Mouse (Mus musculus) large intestine, adult 2 months (tissue): ENCODE measurements around the gene Phf1. TPM values are rescaled to one million over a fixed set of nuclear protein-coding genes. Genes with fewer than 3 reads are reported as not detected.
"Not testable (repeated sequence)": the region's sequence is repeated elsewhere in the genome, so short reads cannot be mapped to it uniquely, and the experiment has no call there.

ENCODE experiments used
- DNase-seq: peaks from one replicate; pipeline ENCODE4 v3.0.0-alpha.2; 2012; ENCODE audit warnings: low read depth, low spot score
- WGBS: fragments of 180-500 bp; shearing (Covaris S2); methylation state at CpG from one replicate; pipeline ENCODE4 v1.1.7; 2018; 5-methylcytosine and 5-hydroxymethylcytosine counted together
- polyA plus RNA-seq: library from polyadenylated mRNA; depleted of rRNA; stranded (reverse); fragments of >200 nt; gene quantifications from 2 replicates; pipeline ENCODE4 v1.2.3, GENCODE M21; 2012

Phf1 gene
- polyA plus RNA-seq, 1 experiment = 36.2 TPM

DNA sequence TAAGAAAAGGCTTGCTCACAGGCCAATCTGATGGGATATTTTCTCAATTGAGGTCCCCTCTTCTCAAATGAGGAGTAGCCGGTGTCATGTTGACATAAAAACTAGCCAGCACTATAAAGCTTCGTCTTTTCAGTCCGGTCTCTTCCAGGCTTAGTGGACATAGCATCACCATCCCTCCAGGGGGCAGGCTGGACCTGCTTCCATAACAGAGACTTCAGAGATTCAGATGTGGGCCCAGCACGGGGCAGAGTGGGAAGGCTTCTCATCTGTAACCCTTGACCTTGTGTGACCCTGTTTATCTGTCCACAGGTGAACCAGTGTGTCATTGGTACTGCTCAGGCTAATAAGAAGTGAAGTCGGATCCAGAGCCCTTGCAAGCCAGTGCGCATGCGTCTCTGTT is 1.1 kb upstream of the Phf1 start:
- DNase-seq = not testable (repeated sequence)
- 43% methylated on average over 7 of the region's 7 CpGs for WGBS

DNA sequence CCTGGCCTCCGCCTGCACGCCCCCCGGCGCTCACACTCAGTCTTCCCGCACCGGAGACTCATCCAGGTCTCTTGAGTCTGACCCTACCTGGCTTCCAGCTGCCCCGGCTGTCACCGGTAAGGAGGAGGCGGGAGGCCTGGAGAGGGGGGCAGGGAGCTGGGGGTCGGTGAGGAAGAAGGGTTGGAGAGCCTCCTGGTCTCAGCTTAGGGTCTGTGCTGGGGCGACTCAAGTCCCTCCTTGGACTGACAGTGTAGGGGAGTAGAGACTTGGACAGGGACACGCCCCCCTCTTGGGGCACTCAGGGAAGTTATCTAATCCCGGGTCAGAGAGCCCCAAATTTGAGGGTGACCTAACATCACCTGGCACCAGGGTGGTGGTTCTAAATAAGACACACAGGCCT is 567 bp downstream of the Phf1 start:
- 4% methylated on average over 13 of the region's 13 CpGs for WGBS
- DNase-seq = no peak

DNA sequence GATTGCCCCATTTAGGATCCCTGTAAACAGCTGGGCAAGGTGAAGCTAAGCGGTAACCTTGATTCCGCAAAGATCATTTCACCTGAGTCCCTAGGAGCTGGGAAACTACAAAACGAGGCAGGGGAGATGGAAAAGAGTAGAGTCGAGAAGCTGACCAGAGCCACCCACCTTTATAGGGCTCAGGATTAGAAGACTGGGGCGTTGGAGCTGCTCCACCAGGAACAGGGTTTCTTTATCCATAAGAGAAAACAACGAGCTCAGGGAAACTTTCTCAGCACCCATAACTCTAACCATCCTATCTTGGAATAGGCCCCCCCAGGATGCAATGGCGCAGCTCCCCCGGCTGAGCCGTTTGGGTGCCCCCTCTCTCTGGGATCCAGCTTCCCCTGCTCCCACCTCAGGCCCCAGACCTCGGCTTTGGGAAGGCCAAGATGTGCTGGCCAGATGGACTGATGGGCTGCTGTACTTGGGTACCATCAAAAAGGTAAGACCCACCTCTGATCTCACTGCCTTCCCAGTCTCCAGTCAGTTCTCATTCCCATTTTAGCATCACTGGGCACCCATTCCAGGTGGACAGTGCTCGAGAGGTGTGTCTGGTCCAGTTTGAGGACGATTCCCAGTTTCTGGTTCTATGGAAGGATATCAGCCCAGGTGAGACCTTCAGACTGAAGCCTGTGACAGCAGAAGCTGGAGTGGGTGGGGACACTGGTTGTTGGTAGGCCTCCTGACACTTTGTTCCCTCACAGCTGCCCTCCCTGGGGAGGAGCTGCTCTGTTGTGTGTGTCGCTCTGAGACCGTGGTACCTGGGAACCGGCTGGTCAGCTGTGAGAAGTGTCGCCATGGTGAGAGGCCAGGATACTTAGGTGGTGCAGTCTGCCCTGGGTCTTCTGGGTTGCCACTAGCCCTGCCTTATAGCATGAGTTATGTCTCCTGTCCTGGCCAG is 1.3 kb downstream of the Phf1 start:
- WGBS = 66% methylated on average over 16 of the region's 16 CpGs
- DNase-seq = no peak

DNA sequence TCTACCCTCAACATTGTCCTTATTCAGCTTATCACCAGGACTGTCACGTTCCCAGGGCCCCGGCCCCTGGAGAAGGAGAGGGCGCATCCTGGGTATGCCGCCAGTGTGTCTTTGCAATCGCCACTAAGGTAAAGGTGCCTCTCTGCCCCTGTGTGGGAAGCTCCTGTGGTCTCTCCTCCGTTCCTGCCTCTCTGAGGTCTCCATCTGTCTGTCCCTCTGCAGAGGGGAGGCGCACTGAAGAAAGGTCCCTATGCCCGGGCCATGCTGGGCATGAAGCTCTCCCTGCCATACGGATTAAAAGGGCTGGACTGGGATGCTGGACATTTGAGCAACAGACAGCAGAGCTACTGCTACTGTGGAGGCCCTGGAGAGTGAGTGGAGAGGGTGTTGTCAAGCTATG is 2.2 kb downstream of the Phf1 start:
- 91% methylated on average over 9 of the region's 9 CpGs for WGBS
- DNase-seq = no peak

DNA sequence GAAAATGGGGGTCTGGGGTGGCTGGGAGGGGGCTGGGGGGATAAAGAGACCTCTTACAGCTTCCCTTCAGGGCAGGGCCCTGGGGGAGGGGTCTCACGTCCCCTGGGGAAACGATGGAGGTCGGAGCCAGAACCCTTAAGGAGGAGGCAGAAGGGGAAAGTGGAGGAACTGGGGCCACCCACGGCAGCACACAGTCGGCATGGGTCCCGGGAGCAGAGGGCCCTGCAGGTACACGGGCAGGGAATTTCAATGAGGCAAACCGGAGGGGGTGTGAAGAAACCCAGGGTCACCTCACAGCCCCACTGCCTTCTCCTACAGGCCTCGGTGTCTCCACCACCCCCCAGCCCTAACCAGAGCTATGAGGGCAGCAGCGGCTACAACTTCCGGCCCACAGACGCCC is 3.6 kb downstream of the Phf1 start:
- WGBS = 89% methylated on average over 12 of the region's 12 CpGs
- DNase-seq = no peak

DNA sequence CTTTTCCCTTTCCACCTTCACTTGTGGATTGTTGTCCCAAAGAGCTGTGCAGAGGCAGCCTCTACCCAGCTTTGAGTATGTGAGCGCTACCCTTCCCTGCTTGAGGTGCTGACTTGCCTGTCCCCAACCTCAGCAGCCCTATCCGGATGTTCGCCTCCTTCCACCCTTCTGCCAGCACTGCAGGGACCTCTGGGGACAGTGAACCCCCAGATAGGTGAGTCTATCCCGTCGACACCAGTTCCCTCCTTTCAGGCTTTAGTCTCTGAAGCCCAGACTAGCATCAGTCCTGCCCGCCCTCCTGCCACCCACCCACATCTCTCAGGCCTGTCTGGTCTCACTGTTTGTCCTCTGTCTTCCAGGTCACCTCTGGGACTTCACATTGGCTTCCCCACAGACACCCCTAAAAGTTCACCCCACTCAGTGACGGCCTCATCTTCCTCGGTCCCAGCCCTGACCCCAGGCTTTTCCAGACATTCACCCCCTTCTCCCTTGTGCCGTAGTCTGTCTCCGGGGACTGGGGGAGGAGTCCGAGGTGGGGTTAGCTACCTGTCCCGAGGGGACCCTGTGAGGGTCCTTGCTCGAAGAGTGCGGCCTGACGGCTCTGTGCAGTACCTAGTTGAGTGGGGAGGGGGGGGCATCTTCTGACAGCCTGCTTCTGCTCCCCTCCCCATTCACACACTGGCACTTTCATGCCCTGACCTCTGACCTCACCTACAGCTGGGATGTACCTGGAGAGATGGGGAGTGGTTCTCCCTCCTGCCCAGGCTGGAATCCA is 4.3 kb downstream of the Phf1 start:
- DNase-seq = no peak
- 85% methylated on average over 15 of the region's 15 CpGs for WGBS

DNA sequence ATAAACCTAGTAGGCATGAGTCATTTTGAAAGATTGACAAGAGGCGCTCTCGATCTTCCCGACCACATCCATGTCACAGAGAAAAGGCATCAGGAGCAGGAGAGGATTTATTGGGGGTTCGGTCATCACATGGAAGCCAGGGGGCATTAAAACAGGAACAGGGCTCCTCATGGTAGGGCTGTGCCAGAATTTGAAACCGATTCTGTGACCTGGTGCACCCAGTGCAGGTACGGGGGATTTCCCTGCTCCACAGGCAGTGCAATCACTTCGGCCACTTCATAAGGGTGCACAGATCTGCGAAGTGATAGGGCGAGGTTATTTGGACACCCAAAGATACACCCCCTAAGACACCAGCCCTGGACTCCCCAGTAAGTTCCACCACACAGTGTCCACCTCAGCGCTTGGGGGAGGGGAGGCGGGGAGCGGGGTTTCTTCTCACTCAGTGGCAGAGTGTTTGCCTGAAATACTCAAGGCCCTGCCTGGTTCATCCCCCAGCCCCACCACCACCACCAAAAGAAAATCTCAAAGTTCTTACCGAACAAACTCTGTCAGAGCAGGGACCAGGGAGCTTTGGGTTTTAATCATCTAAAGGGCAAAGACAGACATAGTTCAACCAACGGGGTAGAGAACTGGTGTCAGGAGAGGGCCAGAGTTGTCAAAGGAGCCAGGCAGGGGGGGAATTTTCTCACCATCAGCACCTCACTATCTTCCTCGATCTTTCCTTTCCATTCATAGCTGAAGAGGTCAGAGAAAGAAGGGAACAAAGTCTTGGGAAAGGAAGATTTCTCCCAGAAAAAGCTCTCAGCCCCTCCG is 5.2 kb downstream of the Phf1 start:
- WGBS = 29% methylated on average over 16 of the region's 16 CpGs
- DNase-seq = no peak

DNA sequence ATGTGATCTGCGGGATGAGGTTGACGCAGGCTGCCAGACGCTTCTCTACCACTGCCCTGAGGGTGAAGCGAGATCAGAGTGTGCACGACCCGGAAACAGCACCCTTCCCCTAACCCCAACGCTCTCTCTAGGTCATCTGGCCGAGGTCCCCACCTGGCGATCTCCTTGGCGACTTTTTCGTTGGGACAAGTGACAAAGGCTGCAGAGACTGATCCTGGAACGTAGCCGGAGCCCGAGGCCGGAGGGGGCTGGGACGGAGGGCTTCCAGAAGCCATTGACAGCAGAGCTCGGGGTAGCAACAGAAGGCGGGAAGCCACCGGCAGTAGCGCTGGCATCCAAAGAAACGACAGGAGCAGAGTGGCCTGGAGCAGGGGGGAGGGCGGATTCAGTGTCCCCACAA is 5.9 kb downstream of the Phf1 start:
- no peak for DNase-seq
- under 1% methylated on average over 22 of the region's 22 CpGs for whole genome bisulfite sequencing

DNA sequence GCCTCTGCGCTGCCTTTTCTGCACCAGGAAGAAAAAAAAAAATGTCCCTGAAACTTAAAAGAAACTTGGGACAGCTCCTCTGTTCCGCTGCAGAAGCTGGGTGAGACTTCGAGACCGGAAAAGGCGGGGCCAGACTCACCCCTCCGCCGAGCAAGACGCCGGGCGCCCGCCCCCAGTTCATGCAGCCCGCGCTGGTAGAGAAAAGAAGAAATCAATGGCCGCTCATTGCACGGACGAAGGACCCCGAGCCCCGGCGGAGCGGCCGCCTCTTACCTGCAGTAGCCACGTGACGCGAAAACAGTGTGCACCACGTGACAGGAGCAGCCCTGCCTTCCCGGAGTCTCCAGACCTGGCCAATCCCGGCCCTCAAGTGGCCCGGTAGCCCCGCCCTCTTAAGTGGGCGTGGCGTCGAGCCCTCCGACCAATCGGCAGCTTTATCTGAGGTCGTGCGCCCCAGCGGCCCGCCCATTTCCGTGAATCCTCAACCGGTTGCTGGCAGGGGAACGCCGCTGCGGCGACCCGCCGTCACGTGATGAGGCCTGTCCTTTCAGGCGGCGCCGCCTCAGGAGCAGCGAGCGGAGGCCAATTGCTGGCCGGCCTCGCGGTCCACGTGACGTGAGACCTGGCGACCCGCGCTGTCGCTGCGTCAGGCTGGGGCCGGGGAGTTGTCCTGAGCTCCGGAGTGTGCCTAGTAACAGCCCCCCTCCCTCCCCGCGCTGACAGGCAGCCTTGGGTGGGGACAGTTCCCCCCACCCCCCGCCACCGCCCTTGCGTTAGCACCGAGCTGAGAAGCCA is 6.5 kb downstream of the Phf1 start, which contains the start of gene Cuta:
TSS of gene Cuta (minus strand) at position 392 of the 795 bp plus-strand sequence.
- DNase-seq = peak; percentile 89
- under 1% methylated on average over 70 of the region's 70 CpGs for WGBS

DNA sequence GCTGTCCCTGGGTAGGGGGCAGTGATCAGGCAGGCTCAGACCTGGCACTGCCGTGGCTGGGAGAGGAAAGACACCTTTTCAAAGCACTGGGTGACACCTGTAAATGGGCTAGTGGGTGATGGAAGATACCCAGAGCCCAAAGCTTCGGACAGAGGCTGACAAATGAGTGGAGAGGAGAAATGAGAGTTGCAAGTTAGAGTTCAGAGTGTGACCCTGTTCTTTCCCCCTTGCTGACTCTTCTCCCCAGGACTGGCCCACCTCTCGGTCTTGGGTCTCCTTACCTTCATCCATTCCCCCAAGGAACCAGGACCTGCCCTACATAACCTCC is 7.1 kb downstream of the Phf1 start:
- DNase-seq = no peak
- WGBS = 3% methylated on average over 3 of the region's 3 CpGs

DNA sequence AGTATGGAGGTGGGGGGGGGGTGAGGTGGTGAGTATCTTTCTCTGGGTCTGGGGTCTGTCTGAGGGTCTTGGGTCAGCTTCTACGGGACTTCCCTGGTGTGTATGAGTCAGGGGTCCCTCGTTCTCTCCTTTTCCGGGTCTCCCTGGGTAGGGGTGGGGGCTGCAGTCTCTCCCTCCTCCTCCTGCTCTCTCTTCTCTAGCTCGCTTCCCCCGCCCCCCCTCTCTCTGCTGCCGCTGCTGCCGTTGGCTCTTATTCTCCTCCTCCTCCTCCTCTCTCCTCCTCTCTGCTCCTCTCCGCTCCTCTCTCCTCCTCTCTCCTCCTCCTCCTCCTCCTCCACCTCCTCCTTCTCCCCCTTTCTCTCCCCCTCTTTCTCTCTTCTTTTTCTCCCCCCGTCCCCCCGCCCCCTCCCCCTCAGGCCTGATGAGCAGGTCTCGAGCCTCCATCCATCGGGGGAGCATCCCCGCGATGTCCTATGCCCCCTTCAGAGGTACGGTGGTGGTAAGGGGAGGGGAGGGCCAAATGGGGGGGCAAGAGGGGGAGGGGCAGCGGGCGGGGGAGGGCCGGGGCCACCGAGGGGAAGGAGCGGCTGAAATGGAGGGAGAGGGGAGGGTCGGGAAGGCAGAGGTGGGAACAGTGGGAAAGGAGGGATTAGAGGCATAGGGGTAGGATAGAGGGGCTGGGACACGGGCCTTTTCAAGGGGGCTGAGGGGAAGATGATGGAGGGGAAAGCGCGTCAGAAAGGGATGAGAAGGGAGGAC is 8.4 kb downstream of the Phf1 start, which contains the start of gene Syngap1:
TSS of gene Syngap1 (plus strand) at position 223 of the 759 bp plus-strand sequence.
- 6% methylated on average over 21 of the region's 24 CpGs for WGBS
- DNase-seq = no peak

DNA sequence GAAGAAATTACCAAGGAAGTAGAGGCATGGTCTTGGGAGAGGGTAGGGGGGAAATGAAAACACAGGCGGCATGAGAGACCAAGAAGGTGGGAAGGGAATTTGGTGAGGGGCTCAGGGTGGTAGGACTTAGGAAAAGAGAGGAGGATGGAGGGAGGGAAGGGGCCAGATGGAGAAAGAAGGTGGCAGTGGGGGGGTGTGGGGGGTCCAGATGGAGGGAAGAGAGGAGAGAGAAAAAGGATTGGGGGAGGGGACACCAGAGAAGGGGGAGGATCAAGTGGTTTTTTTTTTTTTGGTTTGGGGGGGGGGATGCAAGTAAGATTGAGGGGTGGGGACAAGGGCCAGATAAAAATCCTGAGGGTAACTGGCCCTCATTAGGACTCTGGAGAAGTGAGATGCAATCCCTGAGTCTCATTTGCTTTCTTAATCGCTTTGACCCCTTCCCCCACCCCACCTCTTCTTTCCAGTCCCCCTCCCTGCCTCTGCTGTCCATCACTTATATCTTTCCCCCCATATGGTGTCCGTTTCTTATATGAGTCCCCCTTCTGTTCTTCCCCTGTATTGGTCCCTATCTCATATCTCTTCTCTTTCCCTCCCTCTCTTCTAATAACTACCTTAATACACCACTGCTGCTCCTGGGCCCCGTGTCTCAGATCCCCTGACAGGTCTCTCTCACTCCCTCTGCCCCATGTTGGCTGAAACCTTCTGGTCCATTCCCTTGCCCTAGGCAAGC is 9.2 kb downstream of the Phf1 start:
- 42% methylated on average over 4 of the region's 4 CpGs for WGBS
- no peak for DNase-seq

DNA sequence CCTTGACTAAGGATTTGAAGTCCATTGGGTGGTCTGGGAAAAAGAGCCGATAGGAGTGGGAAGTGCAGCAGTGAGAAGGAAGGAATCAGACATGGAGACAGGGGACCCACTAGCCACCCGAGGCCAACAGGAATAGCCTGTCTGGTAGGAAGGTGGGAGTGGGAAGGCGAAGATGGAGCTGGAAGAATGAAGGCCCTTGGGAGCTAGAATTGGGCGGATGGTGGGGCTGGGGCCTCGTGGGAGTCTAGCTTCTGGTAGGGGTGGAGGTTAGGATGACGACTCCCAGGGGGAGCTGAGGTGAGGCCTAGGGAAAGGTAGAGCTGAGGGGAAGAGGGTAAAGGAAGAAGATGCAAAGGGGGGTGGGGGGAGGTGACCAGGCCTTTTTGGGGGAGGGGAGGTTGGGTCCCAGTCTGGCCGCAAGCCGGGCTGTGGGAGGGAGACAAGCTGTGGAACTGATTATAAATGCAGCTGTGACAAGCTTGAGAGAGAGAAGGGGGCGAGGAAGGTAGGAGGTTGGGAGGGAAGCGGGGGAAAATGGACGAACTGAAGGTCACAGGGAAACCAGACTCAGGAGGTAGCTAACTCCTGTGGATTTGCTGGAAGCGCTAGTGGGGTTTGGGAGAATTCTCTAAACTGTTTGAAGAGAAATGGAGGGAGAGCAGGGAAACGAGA is 13.1 kb downstream of the Phf1 start:
- 61% methylated on average over 13 of the region's 13 CpGs for WGBS
- no peak for DNase-seq

DNA sequence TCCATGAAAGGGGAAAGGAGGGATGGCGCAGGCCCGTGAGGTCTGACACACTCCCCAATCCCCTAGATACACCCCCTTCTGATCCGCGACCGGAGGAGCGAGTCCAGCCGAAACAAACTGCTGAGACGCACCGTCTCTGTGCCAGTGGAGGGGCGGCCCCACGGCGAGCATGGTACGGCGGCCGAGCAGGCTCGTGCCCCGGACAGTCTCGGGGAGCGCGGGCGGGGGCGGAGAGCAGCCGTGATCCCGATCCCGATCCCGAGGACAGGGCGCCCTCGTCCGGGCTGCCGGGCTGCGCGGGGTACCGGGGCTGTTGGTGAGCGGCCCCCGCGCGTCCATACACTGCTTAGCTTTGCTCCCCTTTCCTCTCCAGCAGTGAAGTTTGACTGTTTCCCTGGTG is 13.7 kb downstream of the Phf1 start:
- WGBS = 7% methylated on average over 37 of the region's 37 CpGs
- no peak for DNase-seq

DNA sequence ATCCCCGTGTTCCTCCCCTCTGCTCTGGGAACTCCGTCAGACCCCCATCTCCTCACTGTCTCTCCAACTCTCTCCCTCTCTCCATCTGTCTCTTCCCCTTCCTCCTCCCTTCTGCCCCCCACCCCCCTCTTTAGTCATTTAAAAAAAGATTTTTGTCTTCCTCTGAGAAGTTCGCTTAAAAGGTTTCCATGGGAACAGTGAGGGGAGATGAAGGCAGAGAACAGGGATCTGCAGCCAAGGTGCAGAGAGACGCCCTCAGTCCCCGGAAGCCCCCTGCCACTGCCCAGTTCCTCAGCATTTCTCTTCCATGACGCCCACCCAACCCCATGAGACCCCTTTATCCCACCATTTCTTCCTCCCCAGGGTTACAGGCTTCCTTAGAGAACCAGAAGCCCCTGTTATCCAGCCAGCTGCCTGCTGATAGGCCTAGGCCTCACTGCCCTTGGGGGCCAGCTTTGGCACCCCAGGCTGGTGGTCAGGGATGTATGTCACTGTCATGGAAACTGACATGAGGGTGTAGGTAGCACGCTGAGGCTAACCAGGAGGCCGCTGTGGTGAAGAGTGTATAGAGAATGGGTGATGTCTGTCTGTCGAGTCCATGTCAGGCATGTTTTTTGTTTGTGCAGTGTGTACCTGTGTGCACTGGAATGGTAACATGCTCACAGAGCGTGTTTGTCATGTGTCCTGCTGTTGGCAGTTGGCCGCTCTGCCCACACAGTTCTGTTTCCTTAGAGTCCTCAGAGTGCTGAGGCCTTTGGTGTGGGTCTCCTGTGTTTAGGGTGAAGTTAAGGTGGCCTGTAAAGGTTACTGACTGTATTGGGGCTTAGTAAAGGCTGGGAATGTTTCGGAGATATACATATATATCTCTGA is 14.6 kb downstream of the Phf1 start:
- WGBS = 90% methylated on average over 12 of the region's 12 CpGs
- DNase-seq = no peak

DNA sequence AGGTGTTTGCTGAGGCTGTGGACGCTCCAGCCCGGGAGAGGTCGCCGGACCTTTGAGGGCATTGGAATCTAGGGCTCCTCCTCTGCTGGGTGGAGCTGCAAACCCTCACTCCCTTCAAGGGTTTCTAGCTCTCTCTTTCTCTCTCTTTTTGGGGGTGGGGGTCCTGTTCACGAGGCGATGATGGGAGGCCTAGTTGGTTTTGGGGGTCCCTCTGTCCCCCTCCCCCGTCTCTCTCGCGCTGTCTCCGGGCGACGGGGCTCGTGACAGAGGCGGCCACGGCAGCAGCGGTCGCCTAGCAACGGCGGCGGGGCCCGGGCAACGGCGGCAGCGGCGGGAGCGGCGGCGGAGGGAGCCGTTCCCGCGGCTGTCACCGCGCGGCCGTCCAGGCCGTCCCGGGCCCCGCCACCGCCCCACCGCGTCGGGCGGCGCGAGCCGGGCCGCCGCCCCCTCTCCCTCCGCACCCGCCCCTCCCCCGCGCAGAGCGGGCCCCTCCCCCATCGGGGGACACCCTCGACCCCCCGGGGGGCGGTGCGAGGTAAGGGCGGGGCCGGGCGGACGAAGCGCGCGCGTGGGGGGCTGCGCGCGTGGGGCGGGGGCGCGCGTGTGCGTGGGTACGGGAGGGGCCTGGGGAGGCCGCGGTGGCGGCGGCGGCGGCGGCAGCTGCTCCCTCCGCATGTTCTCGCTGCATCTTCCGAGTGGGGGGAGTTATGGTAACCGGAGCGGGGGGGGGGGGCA is 15.6 kb downstream of the Phf1 start:
- WGBS = 2% methylated on average over 72 of the region's 87 CpGs
- no peak for DNase-seq
